Mouse (Mus musculus) kidney, postnatal 10 days (tissue): Measurements from ENCODE around the gene Trappc10.

Source experiments
- DNase-seq: peaks from one replicate; pipeline ENCODE4 v3.0.0; 2021; ENCODE audit warnings: mixed read lengths

Gene Trappc10

DNA sequence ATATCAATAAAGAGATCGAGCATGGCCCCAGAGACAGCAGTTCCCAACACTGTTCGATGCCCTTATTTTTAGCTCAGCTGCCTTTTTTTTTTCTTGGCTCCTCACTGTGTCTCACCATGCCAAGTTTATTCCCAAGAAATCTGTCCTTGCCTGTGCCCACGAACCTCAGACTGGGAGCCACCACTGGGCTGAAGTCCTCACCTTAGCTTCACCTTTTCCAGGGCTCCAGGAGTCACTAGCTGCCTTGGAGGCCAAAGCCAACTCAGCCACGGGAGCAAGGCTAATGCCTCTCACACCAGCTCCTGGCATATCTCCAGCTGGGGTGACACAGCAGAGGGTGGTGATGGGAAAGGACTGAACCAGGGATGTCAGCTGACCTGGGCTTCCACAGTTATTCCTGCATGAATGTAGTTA is 11.2 kb upstream of the Trappc10 start:
- peak; percentile 62 for DNase-seq

DNA sequence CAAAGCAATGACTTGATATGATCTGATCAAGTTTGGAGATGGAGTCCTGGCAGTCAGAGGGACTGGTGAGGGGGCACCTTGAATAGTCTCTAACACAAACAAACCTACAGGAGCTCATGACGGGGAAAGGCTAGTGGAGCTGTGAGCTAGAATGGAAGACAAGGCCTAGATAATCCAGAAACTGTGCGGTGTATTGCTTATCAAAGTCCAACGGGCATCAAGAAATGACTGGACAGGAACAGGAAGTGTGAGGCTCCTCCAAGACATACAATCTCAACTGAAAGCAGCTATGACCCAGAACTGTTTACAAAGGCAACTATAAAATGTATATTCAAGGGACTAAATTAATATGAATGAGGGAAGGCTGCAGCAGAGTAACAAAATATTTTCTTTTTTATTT is 2.8 kb upstream of the Trappc10 start:
- DNase-seq = no peak

DNA sequence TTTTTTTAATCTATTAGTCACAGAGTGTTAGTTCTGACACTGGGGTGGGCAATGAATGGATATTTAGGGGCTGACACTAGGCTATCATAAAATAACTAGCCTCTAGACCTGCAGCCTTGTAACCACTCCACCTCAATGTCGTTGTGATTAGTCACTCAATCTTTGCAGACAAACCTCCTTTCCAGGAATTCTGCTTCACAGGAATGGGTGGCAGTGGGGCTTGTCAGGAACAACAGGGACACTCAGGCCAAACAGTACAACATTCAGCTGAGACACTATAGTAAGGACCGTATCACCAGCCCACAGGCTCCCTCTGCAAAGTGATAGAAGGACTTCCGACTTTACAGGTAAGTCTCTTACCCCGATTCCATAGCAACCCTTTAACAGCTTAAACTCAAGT is 2.3 kb upstream of the Trappc10 start:
- DNase-seq = no peak

DNA sequence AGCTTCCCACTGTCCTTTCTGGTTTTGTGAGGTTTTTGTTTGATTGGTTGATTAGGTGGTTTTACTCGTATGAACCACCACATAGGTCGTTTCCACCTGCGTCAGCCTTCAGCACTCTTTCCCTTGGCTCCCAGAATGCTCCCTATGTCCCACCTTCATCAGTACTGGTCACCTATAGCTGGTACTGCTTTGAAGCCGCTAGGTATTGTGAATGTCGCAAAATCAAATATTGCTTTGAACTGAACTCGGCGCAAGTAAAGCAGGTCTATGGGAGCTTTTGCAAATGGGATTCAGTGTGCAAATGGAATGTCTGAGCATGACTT is 745 bp upstream of the Trappc10 start:
- no peak for DNase-seq

DNA sequence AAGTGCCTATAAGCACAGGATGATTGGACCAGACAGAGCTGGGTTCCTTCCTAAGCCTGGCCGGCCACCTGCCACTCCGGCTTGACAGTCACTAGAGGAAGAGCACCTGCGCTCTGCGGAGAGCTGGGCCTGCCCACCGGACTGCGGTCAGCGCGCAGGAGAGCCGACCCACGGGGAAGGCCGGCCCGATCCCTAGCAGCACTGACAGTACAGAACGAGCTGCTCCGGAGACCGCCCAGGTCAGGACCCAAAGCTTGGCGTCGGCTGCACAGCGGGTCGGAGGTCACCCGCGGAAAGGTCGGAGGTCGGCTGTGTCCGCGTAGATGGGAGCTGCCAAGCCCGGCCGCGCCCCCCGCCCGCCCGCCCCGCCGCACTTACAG is 393 bp downstream of the Trappc10 start:
- DNase-seq = peak; percentile 74

DNA sequence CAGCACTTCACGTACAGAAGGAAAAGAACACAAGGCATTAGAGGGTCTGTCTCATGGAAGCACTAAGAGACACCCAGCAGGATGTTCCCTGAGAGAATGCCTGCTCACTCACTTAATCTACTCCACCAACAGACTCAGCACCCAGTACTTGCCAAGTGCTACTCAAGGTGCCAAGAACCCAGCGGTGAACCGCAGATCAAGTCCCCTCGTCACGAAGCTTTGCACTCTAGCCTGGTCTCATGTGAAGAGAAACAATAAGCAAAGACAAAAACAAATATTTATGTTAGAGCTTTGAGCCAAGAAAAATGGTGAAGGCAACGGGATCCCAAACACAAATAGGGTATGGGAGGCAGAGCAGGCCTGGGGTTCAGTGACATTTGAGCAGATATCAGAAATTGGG is 5.5 kb downstream of the Trappc10 start:
- no peak for DNase-seq

DNA sequence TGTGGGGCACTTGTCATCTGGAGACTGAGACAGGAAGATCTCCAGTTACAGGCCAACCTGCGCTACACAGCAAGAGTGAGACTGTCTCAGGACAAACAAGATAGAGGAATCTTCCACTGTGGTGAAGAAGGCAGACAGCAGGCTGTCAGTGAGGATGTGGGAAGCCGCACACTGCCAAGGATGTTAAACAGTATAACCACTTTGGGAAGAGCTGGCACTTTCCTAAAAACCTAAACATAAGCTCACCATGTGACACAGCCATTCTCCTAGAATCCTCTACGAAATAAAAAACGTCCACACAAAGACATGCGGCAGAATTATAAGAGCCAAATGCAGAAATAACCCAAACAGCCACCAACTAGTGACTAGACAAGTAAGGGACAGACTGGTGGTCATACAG is 6.1 kb downstream of the Trappc10 start:
- no peak for DNase-seq

DNA sequence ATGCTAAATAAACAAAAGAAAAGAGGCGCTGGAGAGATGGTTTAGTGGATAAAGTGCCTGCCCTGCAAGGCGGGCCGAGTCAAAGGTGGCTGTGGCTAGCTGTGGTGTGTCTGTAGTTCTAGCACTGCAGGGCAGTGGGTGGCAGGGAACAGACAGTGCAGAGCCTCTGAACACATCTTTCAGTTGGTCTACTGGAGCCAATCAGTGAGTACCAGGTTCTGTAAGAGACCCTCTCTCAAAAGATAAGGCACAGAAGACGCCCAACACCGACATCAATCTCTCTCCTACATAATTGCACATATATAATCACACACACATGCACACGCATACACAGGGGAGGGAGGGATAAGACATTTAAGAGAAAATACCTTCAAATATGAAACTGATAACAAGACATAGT is 6.6 kb downstream of the Trappc10 start:
- DNase-seq = no peak

DNA sequence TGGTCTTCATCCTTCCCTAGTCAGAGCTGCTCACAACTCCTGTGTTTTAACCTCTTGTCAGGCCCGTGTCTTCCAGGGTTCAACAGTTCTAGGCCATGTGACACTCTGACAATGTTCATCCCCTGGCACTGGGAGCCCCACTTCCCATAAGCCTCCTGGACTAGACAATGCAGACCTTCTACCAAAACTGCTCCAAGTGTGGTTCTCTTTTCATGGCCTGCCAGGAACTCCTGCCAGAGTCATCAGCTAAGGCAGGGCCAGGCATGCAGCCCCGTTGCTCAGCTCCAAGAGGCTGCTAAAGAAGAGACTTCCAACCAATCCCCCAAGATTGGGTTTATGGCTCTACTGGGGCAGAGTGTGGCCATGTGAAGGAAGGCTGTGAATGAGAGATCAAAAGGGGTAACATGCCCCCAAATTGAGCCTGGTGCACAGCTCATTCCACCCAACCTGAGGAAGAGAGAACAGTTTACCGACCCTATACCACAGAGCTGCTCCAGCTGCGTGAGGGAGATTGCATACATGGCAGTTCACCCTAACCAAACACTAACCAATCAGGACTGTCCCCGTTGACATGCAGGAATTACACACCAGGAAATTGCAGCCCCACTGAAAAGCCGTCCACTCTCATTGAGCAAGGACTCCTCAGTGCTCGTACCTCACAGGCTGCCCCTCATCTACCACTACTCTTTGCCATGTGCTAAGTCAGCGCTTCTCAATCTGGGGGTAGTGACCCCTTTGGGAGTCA is 7.4 kb downstream of the Trappc10 start:
- no peak for DNase-seq

DNA sequence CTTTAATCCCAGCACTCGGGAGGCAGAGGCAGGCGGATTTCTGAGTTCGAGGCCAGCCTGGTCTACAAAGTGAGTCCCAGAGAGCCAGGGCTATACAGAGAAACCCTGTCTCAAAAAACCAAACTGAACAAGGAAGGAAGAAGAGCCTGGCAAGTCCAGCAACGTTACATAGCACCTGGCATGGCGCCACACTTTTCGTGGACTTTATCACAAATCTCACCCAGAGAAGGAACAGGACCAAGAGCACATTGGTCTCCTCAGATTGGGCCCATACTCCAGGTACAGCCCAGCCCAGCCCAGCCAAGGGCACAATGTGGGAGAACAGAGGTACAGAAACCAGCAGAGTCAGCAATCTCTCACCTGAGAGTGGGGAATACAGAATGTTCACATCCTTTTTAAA is 10.7 kb downstream of the Trappc10 start:
- DNase-seq = peak; percentile 48

DNA sequence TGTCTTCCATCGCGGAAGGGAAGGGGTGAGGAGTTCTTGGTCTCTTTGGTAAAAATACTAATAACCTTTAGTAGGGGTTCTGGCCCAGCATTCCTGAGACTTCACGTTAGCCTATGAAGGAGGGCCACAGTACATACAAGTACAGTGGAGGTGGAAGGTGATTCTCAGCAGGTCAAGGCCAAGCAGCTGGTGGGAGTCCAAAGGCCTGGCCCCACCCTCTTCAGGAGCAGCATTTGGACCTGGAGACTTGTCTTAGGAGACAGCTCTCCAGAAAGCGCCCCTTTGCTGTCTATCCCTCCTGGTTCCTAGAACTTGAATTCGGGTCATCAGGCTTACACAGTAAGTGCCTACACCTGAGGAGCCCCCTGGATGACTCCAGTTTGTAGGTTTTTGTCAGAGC is 11.3 kb downstream of the Trappc10 start:
- no peak for DNase-seq

DNA sequence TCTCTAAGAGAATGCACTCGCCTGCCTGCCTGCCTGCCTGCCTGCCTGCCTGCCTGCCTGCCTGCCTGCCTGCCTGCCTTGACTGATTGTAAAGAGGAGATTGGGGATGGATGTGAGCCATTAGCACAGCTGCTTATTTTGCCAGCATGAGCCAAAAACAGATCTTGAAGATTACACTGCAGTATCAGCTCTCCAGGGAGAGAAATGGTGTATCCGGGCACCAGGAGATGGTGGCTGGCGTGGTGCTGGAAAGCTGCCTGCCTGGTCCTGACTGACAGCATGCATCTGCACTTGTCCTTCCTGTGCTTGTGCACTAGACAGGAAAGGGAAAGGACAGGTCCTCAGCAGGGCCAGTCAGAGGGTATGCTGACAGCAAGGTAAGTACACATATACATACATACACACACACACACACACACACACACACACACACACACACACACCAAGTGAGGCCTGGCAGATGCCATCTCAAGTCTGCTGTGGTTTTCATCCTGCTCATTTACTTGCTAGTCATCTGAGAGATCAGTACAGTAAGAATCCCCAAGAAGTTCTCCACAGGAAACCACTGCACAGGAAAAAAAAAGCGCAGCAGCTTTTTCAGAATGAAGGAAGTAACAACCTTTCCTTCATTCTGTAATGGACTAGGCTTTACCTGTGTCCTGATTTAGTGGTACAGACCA is 12.0 kb downstream of the Trappc10 start:
- DNase-seq = no peak

DNA sequence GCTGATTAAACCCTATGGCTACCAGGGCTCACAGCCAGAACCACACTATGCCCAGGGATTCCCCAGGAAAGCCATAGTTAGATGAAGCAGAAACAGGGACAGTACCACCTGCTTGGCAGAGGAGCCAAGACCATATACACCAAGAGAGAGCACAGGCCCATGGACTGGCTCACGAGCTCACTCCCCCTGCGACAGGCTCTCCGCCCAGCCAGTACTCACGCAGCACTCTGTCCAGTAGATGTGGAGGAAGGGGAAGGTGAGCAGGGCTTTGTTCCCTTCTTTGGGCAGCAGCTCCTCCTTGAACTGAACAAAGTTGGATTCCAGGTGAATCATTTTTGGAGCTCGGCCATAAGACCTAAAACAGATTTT is 15.9 kb downstream of the Trappc10 start:
- no peak for DNase-seq

DNA sequence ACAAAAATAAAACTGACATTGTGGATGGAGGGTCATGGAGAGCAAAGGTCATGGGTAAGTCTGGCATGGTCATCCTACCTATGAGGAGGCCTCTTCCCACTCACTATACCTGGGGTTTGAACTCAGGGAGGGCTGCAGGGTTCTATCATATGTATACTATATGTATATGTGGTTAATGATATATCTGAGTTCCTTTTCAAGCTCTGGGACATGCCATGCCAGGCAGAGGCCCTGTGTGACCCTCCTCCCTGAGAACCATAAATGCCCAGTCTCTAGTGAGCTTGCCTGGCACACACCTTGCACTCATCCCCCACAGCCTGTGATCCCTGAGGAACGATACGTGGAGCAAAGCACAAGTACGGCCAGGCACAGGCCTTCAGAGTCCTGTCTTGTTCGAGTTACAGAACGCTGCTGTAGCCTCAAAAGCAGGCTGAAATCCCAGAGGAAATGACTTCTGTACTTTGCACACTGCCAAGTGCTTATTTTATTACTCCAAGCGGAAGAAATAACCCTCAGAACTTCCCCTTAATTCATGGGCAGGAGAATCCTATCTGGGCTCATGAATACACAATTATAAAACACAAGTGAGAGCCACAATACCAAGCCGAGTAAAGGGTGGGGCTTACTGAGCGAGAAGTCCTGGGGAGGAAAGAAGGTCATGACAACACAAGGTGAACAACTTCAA is 16.4 kb downstream of the Trappc10 start:
- DNase-seq = peak; percentile 24

DNA sequence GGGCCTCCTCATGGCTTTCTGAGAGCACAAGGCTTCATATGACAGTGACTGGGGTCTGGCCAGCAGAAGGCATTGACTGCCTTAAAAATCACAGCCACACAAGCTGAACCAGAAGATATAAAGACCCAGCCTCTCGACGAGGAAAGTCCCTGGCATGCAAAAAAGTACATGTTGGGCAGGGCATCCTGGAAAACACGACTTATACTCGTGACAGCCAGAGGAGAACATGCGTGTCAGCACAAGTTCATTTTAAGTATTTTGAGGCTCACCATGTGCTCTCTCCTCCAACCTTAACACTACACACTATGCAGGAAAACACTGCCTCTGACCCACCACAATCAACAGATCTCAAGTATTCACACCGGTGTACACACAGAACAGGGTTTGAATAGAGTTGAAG is 20.3 kb downstream of the Trappc10 start:
- no peak for DNase-seq

DNA sequence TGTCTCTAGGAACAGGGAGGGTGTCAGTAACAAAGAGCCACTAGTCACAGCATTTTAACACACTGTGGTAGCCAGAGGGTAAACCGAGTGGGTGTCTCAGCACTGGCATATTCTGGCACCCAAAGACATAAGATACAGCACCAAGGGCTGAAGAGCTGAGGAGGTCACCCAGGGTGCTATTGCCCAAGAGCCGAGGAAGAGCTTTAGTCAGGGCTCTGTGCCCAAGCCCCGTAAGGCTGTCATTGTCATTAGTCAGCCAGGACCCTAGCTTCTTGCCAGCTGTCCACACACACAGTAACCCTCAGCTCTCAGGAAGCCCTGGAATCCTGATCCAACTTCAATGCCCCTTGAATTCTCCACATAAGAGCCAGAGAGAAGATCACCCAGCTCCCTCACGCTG is 21.5 kb downstream of the Trappc10 start:
- no peak for DNase-seq

DNA sequence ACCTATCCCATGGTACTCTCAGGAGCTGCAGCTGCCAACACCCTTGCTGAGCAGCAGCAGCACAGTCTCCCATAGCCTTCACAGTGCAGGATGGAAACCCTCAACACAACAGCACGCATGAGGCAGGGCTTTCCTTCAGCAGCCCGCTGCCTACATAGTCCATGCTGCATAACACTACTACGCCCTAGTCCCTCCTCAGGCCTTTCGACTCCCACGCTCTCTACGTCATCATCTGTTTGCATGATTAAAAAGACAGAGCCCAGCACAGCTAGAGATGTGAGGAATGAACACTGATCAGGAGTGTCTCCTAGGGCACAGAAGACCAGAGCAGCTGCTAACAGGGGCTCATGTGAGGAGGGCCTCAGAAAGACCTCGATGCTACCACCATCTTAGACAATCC is 23.1 kb downstream of the Trappc10 start:
- DNase-seq = no peak

DNA sequence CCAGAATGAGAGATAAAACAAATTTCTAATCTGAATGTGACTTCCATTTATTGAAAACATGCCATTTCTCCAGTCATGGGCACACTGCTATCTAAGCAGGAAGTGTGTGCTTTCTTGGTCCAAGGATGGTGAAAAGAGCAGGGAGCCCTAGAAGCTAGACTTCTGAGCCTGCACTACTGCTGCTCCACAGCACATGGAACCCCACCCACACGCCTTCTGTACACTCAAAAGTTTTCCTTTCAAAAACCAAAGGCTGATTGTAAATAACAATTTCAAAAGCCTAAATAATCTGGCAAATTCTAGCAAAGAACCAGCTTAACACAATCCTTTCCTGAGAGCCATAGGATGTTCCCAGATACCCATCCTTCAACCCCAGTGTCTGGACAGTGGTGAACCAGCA is 24.9 kb downstream of the Trappc10 start:
- DNase-seq = no peak

DNA sequence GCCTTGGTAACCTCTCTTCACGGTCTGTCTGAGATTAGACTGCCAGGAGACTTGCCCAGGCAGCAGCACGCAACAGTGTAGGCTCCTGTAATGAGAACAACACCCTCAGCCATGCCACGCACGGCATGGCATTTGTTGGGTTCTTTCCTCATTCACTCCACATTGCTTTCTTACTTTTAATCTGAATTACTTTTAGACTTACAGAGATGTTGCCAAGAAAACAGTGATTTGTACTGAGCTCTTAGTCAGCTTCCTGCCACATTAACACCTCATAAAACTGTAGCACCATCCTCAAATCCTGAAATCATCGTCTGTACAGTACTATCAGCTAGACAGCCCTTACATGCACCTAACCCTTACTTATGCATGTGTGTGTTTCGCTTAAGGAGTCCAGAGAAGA is 25.9 kb downstream of the Trappc10 start:
- DNase-seq = no peak

DNA sequence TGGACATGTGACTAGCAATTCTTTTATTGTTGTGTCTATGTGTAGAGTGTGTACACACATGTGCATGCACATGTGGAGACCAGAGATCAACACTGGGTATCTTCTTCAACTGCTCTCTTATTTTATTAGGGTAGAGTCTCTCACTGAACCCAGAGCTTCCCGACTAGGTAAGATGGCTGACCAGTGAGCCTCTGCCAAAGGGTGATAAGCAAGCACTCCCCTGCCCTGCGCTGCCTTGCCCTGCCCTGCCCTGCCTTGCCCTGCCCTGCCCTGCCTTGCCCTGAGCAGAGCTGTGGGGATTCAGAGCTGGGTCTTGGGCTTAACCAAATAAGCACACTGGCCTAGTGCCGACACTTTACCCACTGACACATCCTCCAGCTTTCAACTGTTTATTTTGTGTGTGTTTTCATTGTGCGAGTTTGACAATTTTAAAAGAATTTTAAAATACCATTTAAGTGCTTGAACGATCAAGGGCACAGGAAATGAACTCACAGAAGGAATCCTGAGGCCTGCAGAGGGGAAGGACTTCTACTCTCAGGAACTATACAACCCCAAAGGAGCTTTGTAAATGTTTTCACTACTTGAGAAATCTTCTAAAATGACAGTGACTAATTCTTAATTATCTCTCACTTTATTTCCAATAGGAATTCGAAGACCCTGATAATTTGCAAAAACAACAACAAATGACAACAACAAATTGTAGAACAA is 27.9 kb downstream of the Trappc10 start:
- DNase-seq = no peak

DNA sequence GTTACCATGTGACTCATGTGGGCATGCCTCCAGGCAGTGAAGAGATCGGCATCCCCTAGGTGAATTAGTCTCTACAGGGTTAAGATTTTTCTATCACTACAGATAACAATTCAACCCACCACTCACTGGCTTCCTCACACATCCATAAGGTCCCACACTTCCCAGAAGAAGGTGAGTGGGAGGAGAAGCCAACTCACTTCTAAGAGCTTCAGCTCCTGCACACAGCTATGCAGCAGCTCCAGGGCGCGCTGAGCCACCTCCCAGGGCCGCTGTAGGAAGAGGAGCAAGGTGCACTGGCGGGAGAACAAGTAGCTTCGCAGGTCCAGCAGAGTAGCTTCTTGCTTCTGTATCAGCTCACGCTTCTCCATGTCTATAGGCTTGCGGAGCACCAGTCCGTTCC is 30.1 kb downstream of the Trappc10 start:
- no peak for DNase-seq

DNA sequence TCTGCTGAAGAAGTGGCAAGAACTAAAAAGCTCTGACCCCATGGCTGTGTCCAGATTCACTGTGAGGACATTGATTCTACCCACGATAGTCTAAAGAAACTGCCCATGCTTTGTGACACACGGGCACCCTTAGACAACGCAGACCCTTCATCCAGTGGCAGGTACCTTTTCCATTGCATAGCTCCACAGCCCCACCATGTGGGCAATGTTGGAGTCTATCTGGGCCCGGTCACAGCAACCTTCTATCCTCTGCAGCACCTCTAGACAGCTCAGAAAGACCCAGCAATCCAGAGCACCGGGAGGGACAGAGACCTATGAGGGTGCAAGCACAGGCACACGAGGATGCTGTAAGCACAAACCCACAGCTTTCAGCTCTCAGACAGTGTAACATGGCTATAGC is 33.1 kb downstream of the Trappc10 start:
- peak; percentile 38 for DNase-seq

DNA sequence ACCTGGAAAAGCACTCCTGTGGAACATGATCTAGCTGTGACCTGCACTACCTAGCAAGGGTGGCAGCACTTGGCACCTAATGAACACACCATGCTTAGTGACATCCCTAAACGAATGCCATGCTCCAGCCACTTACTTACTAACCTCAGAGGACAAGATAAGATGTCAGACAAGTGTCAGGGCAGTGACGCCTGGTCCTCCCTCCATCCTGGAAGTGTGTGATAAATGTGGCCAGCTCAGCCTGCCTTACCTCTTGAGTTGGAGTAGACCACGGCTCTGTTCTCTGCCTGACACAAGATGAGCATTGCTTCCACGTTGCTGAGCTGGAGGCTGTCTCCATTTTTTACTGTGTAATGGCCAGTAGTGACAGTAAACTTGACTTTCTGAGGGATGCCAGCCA is 43.3 kb downstream of the Trappc10 start:
- no peak for DNase-seq

DNA sequence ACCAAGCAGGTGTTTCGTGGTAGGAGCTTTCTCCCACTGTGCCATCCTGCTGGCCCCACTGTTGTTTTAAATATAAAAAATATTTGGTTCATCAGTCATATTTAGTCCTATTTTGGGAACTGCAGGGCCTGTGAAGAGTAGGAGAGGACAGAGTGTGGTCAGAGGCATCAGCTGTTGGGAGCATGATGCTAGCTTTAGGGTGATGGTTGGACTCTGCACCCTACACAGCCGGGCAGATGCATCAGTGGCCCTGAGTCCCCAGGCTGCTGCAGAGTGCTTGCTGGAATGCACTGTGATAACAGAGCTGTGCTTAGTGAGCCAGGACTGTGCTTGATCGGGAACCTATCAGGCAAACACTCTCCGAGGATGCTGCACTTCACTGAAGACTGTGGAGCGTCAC is 51.5 kb downstream of the Trappc10 start:
- DNase-seq = no peak
